Mouse (Mus musculus): ENCODE results near the gene Slc46a1. TPM values are rescaled to one million over a fixed set of nuclear protein-coding genes. Genes with fewer than 3 reads are reported as not detected.

Slc46a1 gene
- polyA plus RNA-seq, 1 experiment from 2014 or later, result 8.7 TPM

DNA sequence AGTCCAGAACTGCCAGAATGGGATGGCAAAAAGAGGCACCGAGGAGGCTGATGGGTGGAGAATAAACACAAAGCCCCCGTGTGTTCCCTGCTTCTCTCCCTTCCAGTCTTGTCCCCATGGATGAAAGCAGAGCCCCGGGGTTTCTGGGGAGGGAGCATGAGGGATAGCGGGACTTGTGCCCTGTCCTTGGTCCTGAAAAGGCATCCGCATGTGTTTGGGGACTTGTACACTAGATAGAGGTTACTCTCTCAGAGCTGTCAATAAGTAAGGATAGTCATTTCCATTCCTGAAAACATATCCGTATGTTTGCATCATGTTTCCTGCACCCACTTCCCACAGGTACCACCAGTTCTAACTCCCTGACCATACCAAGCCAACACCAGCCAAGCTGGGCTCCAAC is 30.4 kb downstream of the Slc46a1 start:
- H3K27me3 ChIP-seq (ENCODE audit: control insufficient read depth, insufficient read depth, low read depth, low read length), result peaks cover 57% of the 10 kb centered on the region
- no peaks in the 10 kb centered on the region for H3K36me3 ChIP-seq (ENCODE audit: control insufficient read depth, insufficient read depth)

GRCm38 (mm10) chr11:78497071-78497541 is 31.6 kb downstream of the Slc46a1 start:
- Histone ChIP-seq H3K36me3 (ENCODE audit: control insufficient read depth, insufficient read depth) (no peaks in the 10 kb centered on the region), H3K9ac (ENCODE audit: low read depth, low read length) (no peak overlapping the region), H3K4me1 (ENCODE audit: control insufficient read depth, low read depth, low read length) (peaks cover 13% of the 10 kb centered on the region), H3K27me3 (ENCODE audit: control insufficient read depth, insufficient read depth, low read depth, low read length) (peaks cover 49% of the 10 kb centered on the region), H3K27ac (ENCODE audit: low read length) (no peak overlapping the region), H3K9me3 (replicated peaks; ENCODE audit: control insufficient read depth, low read length) (no peaks in the 10 kb centered on the region), H3K4me2 (ENCODE audit: low read depth, low read length) (peak overlapping the region; percentile 57), H3K4me3 (ENCODE audit: low read depth, low read length) (peak overlapping the region; percentile 53)
- no peak for ATAC-seq (ENCODE audit: low read depth)
- 3% methylated on average over 44 of the region's 44 CpGs for WGBS (ENCODE audit: insufficient replicate concordance)

More for the DNA sequence above, 30.4 kb downstream of the Slc46a1 start:
- Histone ChIP-seq H3K9ac (ENCODE audit: low read depth, low read length) (no peak overlapping the region), H3K4me3 (ENCODE audit: low read depth, low read length) (no peak overlapping the region), H3K27ac (ENCODE audit: low read length) (no peak overlapping the region), H3K4me1 (ENCODE audit: control insufficient read depth, low read depth, low read length) (peaks cover 13% of the 10 kb centered on the region), H3K9me3 (replicated peaks; ENCODE audit: control insufficient read depth, low read length) (no peaks in the 10 kb centered on the region), H3K4me2 (ENCODE audit: low read depth, low read length) (no peak overlapping the region)
- no peak for ATAC-seq (ENCODE audit: low read depth)
- 5% methylated on average over 6 of the region's 6 CpGs for WGBS (ENCODE audit: insufficient replicate concordance)

DNA sequence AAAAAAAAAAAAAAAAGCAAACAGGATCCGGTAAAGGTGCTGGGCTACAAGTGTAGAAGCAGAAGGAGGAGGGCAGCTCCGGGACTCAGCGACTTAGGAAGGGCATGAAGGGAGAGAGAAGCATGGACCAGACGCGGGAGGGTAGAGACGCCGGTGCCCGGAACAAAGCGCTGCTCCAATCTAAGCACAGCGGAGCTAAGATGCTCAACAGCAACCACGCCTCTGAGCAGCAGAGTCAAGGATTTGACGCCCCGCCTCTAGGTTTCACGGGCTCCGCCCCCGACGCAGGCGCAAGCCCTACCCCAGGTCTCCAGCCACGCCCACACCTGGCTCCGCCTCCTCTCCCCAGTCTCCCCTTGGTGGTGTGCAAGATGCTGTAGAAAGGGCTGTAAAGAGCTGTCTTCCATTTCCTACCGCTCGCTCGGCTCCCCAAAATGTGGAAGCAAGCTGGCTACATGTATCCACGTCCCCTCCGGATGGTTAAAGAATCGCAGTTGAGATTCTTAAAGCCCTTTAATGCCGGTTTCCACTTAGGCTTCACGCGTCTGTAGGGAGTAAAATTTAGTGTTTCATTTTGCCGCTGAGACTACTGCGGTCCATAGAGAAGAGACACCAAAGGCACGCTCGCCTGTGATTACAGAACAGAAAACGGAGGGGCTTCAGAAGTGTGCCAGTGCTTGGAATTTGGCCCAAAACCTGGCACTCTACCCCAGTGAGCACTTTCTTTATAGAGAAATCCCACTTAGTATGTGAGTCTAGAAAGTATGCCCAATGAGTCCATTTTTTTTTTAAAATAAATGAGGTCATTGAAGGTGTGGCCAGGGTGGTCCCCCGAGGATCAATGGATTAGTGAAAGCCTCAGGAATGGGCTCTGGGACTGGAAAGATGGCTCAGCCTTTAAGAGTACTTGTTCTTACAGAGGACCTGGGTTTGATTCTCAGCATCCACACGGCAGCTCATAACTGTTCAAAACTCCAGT is 32.3 kb downstream of the Slc46a1 start, which contains the start of gene Sarm1:
Gene Sarm1, minus strand, starts transcription at position 211 of the 979 bp plus-strand sequence.
- Histone ChIP-seq H3K36me3 (ENCODE audit: control insufficient read depth, insufficient read depth) (no peaks in the 10 kb centered on the region), H3K27me3 (ENCODE audit: control insufficient read depth, insufficient read depth, low read depth, low read length) (peaks cover 49% of the 10 kb centered on the region), H3K9me3 (replicated peaks; ENCODE audit: control insufficient read depth, low read length) (no peaks in the 10 kb centered on the region), H3K4me3 (ENCODE audit: low read depth, low read length) (peak within 1 kb of the TSS; percentile 53), H3K27ac (ENCODE audit: low read length) (peak within 1 kb of the TSS; percentile 77), H3K4me1 (ENCODE audit: control insufficient read depth, low read depth, low read length) (peaks cover 13% of the 10 kb centered on the region), H3K9ac (ENCODE audit: low read depth, low read length) (no peak within 1 kb of the TSS; the same call in 1 of the 2 replicates), H3K4me2 (ENCODE audit: low read depth, low read length) (peak within 1 kb of the TSS; percentile 57)
- 2% methylated on average over 36 of the region's 36 CpGs for WGBS (ENCODE audit: insufficient replicate concordance)
- ATAC-seq (ENCODE audit: low read depth), result peak; percentile 78

DNA sequence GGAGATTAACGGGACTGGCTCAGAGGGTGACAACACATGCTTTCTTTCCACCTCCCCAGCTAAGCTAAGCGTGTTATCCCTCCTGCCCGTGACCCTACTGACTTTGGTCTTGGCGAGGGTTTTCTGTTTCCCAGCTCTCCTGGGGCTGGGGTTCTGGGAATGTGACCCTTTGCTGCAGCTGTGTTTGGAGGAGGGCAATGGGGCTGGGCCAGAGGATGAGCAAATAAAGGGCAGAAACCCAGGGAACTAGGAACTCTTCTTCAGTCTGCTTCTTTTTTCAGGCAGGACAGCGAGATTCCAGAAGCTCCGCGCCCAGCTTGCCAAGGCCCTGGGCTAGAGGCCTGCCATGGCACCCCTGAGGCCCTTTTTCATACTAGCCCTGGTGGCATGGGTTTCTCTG is 33.5 kb downstream of the Slc46a1 start, which contains the start of gene Vtn:
Gene Vtn, plus strand, starts transcription at position 88 of the 400 bp plus-strand sequence.
- Histone ChIP-seq H3K4me1 (ENCODE audit: control insufficient read depth, low read depth, low read length) (peaks cover 13% of the 10 kb centered on the region), H3K9me3 (replicated peaks; ENCODE audit: control insufficient read depth, low read length) (no peaks in the 10 kb centered on the region), H3K27ac (ENCODE audit: low read length) (peak within 1 kb of the TSS; percentile 77), H3K36me3 (ENCODE audit: control insufficient read depth, insufficient read depth) (no peaks in the 10 kb centered on the region), H3K9ac (ENCODE audit: low read depth, low read length) (peak within 1 kb of the TSS; percentile 50), H3K27me3 (ENCODE audit: control insufficient read depth, insufficient read depth, low read depth, low read length) (peaks cover 49% of the 10 kb centered on the region), H3K4me2 (ENCODE audit: low read depth, low read length) (peak within 1 kb of the TSS; percentile 57), H3K4me3 (ENCODE audit: low read depth, low read length) (peak within 1 kb of the TSS; percentile 56)
- WGBS (ENCODE audit: insufficient replicate concordance), result 50% methylated on average over 7 of the region's 7 CpGs
- ATAC-seq (ENCODE audit: low read depth), result peak; percentile 57

DNA sequence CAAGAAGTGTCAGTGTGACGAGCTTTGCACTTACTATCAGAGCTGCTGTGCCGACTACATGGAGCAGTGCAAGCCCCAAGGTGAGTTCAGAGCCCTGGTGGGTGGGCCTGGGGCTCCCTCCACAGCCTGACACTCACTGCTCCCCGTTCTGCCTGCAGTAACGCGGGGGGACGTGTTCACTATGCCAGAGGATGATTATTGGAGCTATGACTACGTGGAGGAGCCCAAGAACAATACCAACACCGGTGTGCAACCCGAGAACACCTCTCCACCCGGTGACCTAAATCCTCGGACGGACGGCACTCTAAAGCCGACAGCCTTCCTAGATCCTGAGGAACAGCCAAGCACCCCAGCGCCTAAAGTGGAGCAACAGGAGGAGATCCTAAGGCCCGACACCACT is 34.0 kb downstream of the Slc46a1 start:
- peak overlapping the region; percentile 50 for H3K9ac ChIP-seq (ENCODE audit: low read depth, low read length)
- peaks cover 13% of the 10 kb centered on the region for H3K4me1 ChIP-seq (ENCODE audit: control insufficient read depth, low read depth, low read length)
- peak overlapping the region; percentile 56 for H3K4me3 ChIP-seq (ENCODE audit: low read depth, low read length)
- peak overlapping the region; percentile 77 for H3K27ac ChIP-seq (ENCODE audit: low read length)
- no peaks in the 10 kb centered on the region for H3K36me3 ChIP-seq (ENCODE audit: control insufficient read depth, insufficient read depth)
- WGBS (ENCODE audit: insufficient replicate concordance), result 38% methylated on average over 16 of the region's 16 CpGs
- H3K9me3 ChIP-seq (replicated peaks; ENCODE audit: control insufficient read depth, low read length), result no peaks in the 10 kb centered on the region
- ATAC-seq (ENCODE audit: low read depth), result no peak
- peaks cover 44% of the 10 kb centered on the region for H3K27me3 ChIP-seq (ENCODE audit: control insufficient read depth, insufficient read depth, low read depth, low read length)
- H3K4me2 ChIP-seq (ENCODE audit: low read depth, low read length), result peak overlapping the region; percentile 19; the same call in 1 of the 2 replicates

GRCm38 (mm10) chr11:78500623-78501202 is 35.2 kb downstream of the Slc46a1 start:
- peak overlapping the region; percentile 77 for H3K27ac ChIP-seq (ENCODE audit: low read length)
- peak overlapping the region; percentile 50 for H3K9ac ChIP-seq (ENCODE audit: low read depth, low read length)
- H3K4me2 ChIP-seq (ENCODE audit: low read depth, low read length), result peak overlapping the region; percentile 48
- H3K9me3 ChIP-seq (replicated peaks; ENCODE audit: control insufficient read depth, low read length), result no peaks in the 10 kb centered on the region
- H3K36me3 ChIP-seq (ENCODE audit: control insufficient read depth, insufficient read depth), result no peaks in the 10 kb centered on the region
- ATAC-seq (ENCODE audit: low read depth), result peak; percentile 72
- WGBS (ENCODE audit: insufficient replicate concordance), result 50% methylated on average over 9 of the region's 9 CpGs
- H3K27me3 ChIP-seq (ENCODE audit: control insufficient read depth, insufficient read depth, low read depth, low read length), result peaks cover 36% of the 10 kb centered on the region
- H3K4me1 ChIP-seq (ENCODE audit: control insufficient read depth, low read depth, low read length), result peaks cover 13% of the 10 kb centered on the region
- H3K4me3 ChIP-seq (ENCODE audit: low read depth, low read length), result peak overlapping the region; percentile 56

DNA sequence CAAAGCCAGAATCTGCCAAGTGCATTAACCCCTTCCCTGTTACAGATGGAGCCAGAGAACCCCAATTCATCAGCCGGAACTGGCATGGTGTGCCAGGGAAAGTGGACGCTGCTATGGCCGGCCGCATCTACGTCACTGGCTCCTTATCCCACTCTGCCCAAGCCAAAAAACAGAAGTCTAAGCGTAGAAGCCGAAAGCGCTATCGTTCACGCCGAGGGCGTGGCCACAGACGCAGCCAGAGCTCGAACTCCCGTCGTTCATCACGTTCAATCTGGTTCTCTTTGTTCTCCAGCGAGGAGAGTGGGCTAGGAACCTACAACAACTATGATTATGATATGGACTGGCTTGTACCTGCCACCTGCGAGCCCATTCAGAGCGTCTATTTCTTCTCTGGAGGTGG is 36.0 kb downstream of the Slc46a1 start:
- H3K27me3 ChIP-seq (ENCODE audit: control insufficient read depth, insufficient read depth, low read depth, low read length), result peaks cover 28% of the 10 kb centered on the region
- no peak overlapping the region for H3K27ac ChIP-seq (ENCODE audit: low read length)
- H3K4me3 ChIP-seq (ENCODE audit: low read depth, low read length), result peak overlapping the region; percentile 33
- H3K36me3 ChIP-seq (ENCODE audit: control insufficient read depth, insufficient read depth), result no peaks in the 10 kb centered on the region
- H3K9ac ChIP-seq (ENCODE audit: low read depth, low read length), result no peak overlapping the region
- H3K4me2 ChIP-seq (ENCODE audit: low read depth, low read length), result peak overlapping the region; percentile 48; the same call in 1 of the 2 replicates
- 63% methylated on average over 20 of the region's 20 CpGs for WGBS (ENCODE audit: insufficient replicate concordance)
- H3K4me1 ChIP-seq (ENCODE audit: control insufficient read depth, low read depth, low read length), result peaks cover 13% of the 10 kb centered on the region
- ATAC-seq (ENCODE audit: low read depth), result no peak
- H3K9me3 ChIP-seq (replicated peaks; ENCODE audit: control insufficient read depth, low read length), result no peaks in the 10 kb centered on the region

- Histone ChIP-seq H3K9ac (ENCODE audit: low read depth, low read length) (no peak within 1 kb of the TSS), H3K4me2 (ENCODE audit: low read depth, low read length) (no peak within 1 kb of the TSS), H3K36me3 (ENCODE audit: control insufficient read depth, insufficient read depth) (peaks cover 7% of the 10 kb centered on the region), H3K9me3 (replicated peaks; ENCODE audit: control insufficient read depth, low read length) (no peaks in the 10 kb centered on the region), H3K27me3 (ENCODE audit: control insufficient read depth, insufficient read depth, low read depth, low read length) (peaks cover 15% of the 10 kb centered on the region), H3K4me3 (ENCODE audit: low read depth, low read length) (no peak within 1 kb of the TSS), H3K4me1 (ENCODE audit: control insufficient read depth, low read depth, low read length) (no peaks in the 10 kb centered on the region; the same call in none of the 2 replicates), H3K27ac (ENCODE audit: low read length) (no peak within 1 kb of the TSS)
- 54% methylated on average over 7 of the region's 7 CpGs for WGBS (ENCODE audit: insufficient replicate concordance)
- no peak for ATAC-seq (ENCODE audit: low read depth)
Measured at GRCm38 (mm10) chr11:78502909-78503650, 37.6 kb downstream of the Slc46a1 start, which contains the start of gene Sebox. TSS of gene Sebox (plus strand) at chr11:78503447.

Measured in liver, embryonic 16.5 days (tissue).